Mouse (Mus musculus) telencephalon, adult 2 months (tissue): Measurements from ENCODE around the gene Exph5.

ENCODE experiments used
- DNase-seq: peaks from one replicate; pipeline ENCODE4 v3.0.0-alpha.2; 2011; ENCODE audit warnings: low read depth, low spot score

Exph5 gene

GRCm38 (mm10) chr9:53404753-53405722, 103.6 kb downstream of the Exph5 start:
- peak; percentile 89 for DNase-seq

GRCm38 (mm10) chr9:53408548-53408947, 107.1 kb downstream of the Exph5 start:
- DNase-seq = no peak

- DNase-seq = no peak
Measured at GRCm38 (mm10) chr9:53408953-53409361, 107.5 kb downstream of the Exph5 start.

- no peak for DNase-seq
Measured at GRCm38 (mm10) chr9:53409427-53409826, 108.0 kb downstream of the Exph5 start.

- no peak for DNase-seq
Measured at GRCm38 (mm10) chr9:53422133-53422896, 120.8 kb downstream of the Exph5 start.

GRCm38 (mm10) chr9:53426726-53427125, 125.3 kb downstream of the Exph5 start:
- no peak for DNase-seq
